Mouse (Mus musculus) erythroblast, embryonic 14.5 days (primary cell): ENCODE results near the gene Tmem63b.

ENCODE experiments used
- GATA1 ChIP-seq: IDR thresholded peaks from 2 replicates; pipeline ENCODE4 v1.6.1; 2012; ENCODE audit warnings: low read length, inconsistent platforms, mixed read lengths
- TAL1 ChIP-seq: IDR thresholded peaks from 3 replicates; pipeline ENCODE4 v1.6.1; 2012; ENCODE audit warnings: low read length, inconsistent platforms, mixed read lengths

GRCm38 (mm10) chr17:45672598-45672997 lies 14.1 kb downstream of the Tmem63b start:
- TF ChIP-seq GATA1 (no peak), TAL1 (no peak)
